Mouse (Mus musculus): ENCODE results near the gene Tmigd3.

The Tmigd3 gene

DNA sequence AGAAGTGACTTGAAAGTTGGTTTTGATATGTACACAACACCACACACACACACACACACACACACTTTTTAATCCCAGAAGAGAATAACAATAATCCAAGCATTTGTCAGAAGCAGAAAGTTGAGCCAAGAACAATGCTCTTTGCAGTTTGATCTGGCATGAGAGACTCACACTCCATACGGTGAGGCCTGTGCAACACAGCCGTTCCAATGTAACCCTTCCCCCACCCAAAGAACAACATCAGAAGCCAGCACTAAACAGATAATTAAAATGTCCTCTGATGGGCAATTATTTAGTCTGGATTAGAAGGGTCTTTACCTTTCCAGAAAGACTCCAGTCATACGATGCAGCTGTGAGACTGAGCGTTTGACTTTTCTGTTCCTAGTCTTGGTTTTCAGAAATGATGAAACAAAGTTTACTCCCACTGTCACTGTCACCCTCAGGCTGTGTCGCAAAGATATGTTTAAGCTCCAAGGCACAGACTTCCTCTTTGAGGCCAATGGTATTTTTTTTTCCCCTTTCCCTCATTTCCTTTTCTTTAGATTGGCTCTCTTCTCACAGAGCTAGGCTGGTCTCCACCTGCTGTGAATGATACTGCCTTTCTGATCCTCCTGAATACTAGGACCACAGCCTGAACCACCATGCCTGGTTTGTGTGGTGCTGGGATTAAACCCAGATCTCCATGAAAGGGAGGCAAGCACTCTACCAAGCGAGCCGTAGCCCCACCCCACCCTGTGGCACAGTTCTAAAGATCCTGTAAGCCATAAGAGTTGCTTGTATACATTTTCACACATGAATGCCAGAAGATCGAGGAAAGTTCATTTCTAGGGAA lies 61.8 kb downstream of the Tmigd3 start, which contains the start of gene I830077J02Rik:
Gene I830077J02Rik (minus strand): TSS at position 425 of the 832 bp plus-strand sequence.
- DNase-seq (ENCODE audit: low spot score in 2 of 2), result no peak

GRCm38 (mm10) chr3:105933926-105934325 lies 63.2 kb downstream of the Tmigd3 start:
- DNase-seq (ENCODE audit: low spot score in 2 of 2), result no peak

- peak in 1 of 2 experiments; percentile 46 for DNase-seq (ENCODE audit: low spot score in 2 of 2)
Measured at GRCm38 (mm10) chr3:105935033-105935432, 64.3 kb downstream of the Tmigd3 start.

GRCm38 (mm10) chr3:105936111-105936510 lies 65.4 kb downstream of the Tmigd3 start:
- no peak for DNase-seq (ENCODE audit: low spot score in 2 of 2)

- no peak for DNase-seq (ENCODE audit: low spot score in 2 of 2)
Measured at GRCm38 (mm10) chr3:105951348-105951747, 80.6 kb downstream of the Tmigd3 start.

- no peak for DNase-seq (ENCODE audit: low spot score in 2 of 2)
Measured at GRCm38 (mm10) chr3:105957235-105957634, 86.5 kb downstream of the Tmigd3 start.

DNA sequence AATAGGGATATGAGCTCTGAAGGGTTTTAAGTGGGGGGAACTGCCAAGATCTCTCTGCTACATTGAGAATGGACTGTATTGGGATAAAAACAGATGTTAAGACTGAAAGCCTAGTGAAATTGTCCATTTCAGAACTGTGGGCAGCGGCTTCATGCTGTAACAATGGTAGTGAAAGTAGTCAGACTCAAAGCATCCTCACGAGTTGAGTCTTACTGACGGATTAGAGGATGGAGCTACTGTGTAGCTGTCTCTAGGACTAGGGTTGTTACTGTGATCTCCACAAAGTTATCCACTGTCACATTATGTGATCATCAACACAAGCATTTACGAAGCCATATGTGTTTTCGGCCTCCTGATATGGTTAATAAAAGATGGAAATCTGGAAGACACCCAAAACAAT lies 87.5 kb downstream of the Tmigd3 start:
- DNase-seq (ENCODE audit: low spot score in 2 of 2), result no peak

- peak; percentile 95 for DNase-seq (ENCODE audit: low spot score in 2 of 2)
Measured at GRCm38 (mm10) chr3:105958974-105959580, 88.4 kb downstream of the Tmigd3 start, which contains the start of gene Wdr77. TSS of gene Wdr77 (plus strand) at chr3:105959369.

DNA sequence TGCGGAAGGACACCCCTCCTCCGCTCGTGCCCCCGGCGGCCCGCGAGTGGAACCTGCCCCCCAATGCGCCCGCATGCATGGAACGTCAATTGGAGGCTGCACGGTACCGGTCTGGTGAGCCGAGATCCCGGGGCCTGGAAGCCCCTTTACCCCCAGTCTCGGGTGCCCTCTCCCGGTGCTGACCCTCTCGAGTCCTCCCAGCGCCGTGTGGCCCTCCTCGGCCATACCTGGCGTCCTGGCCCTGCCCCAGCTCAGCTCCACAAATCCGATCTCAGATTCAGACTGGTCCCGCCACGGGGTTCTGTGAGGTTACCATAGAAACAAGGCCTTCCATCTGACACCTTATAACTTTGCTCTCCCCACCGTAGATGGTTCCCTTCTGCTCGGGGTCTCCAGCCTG lies 88.9 kb downstream of the Tmigd3 start:
- no peak for DNase-seq (ENCODE audit: low spot score in 2 of 2)

DNA sequence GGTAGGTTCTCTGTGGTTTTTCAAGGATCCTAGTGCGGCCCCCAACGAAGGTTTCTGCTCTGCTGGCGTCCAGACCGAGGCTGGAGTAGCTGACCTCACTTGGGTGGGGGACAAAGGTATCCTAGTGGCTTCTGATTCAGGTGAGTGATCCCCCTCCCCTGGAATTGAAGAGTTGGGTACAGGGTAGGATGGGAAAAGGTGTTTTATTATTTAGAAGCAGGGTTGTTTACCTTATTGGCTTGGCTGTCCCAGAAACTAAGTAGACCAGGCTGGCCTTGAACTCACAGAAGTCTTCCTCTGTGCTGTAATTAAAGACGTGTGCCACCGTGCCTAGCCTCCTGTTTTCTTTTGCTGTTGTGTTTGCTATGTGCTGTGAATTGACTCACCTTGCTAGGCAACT lies 89.3 kb downstream of the Tmigd3 start, which contains the start of gene Atp5f1:
Gene Atp5f1 (minus strand): TSS at position 101 of the 400 bp plus-strand sequence.
- no peak for DNase-seq (ENCODE audit: low spot score in 2 of 2)

DNA sequence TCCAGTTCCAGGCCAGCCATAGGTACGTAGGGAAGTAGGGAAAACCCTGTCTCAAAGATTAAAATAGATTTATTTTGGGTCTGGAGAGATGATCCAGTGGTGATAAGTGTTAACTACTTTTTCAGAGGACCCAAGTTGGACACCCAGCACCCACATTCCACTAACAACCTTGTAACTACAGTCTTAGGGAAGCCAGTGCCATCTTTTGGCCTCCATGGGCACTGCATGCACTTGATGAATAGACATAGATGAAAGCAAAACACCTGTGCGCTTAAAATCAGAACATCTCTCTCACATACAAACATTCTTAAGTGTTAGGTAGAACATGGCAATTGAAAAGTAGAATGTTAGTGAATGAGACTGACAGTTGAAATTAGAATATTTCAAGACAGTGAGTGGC lies 90.0 kb downstream of the Tmigd3 start:
- DNase-seq (ENCODE audit: low spot score in 2 of 2), result no peak

DNA sequence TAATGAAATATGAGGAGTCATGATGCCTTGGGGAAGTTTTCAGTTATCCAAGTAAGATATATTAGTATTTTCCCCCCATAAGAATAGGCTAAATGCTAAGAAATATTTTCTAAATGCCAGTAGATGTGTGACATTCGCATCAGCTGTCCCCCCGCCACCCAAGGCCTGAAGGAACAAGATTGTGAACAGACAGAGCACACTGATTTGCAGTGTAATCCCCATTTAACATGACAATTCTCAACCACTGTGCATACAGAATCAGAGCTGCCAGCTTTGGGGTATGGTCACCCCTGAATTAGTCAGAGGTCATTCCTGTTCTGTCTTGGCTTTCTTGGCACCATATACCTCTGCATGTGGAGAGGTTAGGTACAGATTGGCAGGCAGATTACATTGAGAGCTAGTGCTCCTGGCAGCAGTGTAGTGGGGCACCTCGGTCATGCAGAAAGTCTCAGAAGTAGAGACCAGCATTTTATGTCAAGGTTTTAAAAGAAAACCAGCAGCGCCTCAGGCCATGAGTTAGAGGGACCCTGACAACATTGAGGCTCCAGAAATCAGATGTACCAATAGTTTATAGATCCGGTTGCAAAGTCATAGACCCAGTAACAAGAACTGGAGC lies 101.2 kb downstream of the Tmigd3 start:
- no peak for DNase-seq (ENCODE audit: low spot score in 2 of 2)

- DNase-seq (ENCODE audit: low spot score in 2 of 2), result no peak
Measured at GRCm38 (mm10) chr3:105973411-105973810, 102.7 kb downstream of the Tmigd3 start, which contains the start of gene Ovgp1. TSS of gene Ovgp1 (plus strand) at chr3:105973711.
